Mouse (Mus musculus): ENCODE data around the gene 1700007K13Rik.

- no peak for TF ChIP-seq CTCF (IDR thresholded peaks at IDR 0.05; ENCODE audit: low read depth)
- no peak for TF ChIP-seq EP300 (optimal IDR thresholded peaks at IDR 0.05)
Observed at GRCm38 (mm10) chr2:28496671-28497070, 30.5 kb upstream of the 1700007K13Rik start, which contains the start of gene Gbgt1.
